Mouse (Mus musculus) mesoderm, embryonic 11.5 days (tissue): ENCODE measurements around the gene Rfx2.

Experiments
- DNase-seq: peaks from one replicate; pipeline ENCODE4 v3.0.0-alpha.2; 2012; ENCODE audit warnings: low read depth, low spot score

Rfx2 gene

DNA sequence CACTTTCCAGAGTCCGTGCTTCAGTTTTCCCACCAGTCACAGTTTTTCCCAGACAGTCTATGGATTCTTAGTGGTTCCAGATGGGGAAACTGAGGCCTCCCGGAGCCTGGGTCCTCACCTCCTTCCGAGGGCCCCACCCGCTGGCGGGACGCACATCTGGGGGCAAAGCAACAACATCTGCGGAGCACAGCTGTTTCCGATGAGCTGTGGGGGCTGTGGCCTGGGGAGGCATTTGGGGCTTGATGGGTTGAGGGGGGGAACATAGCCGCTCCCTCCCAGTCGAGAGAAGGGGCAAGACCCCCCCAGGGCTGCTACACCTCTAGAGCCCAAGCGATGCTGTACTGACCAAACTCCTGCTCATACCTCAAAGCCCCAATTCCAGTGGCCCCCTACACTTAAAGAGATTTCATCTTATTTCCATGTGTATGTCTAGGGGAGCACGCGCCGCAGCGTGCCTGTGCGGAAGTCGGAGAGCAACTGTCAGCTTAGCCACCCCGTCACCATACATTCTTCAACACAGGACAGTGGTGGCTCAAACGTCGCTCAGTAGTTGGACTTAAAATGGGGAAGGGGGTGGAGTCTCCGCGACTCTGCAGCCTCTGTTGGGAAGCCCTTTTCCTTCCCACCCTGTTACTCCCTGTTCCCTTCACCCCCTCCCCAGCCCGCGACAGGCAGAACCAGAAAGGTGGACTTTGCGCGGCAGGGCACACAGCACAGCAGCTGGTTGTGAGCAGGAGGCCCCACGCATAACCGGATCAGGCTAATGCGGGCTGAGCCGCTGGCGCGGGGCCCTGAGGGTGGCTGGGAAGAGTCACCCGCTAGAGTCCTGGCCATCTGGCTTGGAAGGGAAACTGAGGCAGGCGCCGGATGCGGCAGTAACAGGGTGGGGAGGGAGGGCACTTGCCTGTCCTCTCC lies 76.3 kb downstream of the Rfx2 start:
- DNase-seq = no peak

DNA sequence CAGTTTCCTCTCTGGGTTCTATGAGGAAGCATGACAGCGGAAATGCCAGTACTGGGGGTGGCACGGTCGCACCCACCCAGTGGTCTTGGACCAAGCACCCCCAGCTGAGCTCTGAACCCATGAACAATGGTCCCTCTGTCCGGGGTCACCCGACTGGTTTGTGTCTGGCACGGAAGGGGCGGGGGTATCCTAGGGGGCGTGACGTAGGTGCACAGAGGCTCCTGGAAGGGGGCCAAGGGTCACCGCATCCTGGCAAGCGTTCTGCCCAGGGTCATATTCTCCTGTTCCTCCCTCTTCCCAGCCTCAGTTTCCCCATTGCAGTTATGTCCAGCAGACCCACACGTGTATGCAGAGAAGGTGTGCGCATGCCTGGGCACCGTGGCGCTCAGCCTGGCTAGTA lies 77.4 kb downstream of the Rfx2 start:
- no peak for DNase-seq

DNA sequence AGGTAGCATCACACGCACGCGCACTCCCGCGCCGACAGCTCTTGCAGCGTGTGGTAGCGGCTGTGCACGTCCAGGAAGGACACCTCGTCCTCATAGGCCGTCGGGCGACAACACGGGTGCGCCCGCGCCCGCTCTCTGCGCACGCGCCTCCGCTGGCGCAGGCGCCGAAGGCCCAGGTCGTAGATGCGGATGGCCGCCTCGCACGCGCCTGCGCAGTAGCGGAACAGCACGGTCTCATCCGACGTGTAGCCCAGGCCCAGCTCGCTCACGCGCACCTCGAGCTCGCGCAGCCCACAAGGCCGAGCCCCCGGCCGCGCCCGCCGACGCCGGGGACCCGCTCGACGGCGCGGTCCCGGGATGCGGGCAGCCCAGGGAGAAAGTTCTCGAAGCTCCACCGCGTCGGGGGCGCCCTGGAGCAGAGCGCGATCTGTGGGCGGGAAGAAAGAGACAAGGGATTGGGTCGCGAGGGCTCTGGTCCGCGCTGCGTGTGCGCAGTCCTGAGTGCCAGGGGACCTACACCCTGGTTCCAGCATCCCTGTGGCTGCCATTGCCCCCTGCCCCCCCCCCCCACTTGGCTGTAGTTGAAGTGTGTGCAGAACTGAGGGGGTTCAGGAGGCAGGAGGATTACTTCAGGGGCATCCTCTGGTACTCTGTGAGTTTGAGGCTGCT lies 79.3 kb downstream of the Rfx2 start:
- peak; percentile 79 for DNase-seq

DNA sequence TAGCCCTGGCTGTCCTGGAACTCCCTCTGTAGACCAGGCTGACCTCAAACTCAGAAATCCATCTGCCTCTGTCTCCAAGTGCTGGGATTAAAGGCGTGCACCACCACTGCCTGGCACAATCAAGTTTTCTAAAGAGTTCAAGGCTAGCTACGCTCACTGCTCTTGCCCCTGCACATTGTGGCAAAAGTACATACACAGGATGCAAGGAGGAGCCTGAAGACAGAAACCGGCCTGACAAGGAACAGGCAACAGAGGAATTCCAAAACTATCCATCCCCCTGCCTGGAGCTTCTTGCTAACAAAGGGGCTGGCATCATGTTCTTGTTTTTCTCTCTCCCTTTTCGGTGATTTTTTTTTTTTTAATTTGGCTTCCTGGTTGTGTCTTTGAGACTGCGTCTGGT lies 86.6 kb downstream of the Rfx2 start:
- no peak for DNase-seq

DNA sequence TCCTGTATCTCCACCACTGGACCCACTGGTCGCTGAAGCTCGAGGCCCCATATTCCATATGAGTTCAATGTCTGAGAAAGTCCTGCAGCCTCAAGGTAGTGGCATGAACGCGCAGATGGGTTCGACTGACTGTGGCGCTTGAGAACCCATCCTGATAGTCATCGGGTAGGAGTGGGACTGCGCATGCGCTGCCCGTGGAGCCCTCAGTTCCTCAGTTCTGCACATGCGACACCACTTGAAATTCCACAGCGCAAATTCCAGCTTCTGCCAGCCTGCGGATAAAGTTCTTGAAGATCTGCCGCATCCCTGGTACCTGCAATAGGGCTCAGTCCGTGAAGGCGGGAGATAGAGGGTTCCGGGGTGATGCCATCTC lies 90.0 kb downstream of the Rfx2 start:
- no peak for DNase-seq

DNA sequence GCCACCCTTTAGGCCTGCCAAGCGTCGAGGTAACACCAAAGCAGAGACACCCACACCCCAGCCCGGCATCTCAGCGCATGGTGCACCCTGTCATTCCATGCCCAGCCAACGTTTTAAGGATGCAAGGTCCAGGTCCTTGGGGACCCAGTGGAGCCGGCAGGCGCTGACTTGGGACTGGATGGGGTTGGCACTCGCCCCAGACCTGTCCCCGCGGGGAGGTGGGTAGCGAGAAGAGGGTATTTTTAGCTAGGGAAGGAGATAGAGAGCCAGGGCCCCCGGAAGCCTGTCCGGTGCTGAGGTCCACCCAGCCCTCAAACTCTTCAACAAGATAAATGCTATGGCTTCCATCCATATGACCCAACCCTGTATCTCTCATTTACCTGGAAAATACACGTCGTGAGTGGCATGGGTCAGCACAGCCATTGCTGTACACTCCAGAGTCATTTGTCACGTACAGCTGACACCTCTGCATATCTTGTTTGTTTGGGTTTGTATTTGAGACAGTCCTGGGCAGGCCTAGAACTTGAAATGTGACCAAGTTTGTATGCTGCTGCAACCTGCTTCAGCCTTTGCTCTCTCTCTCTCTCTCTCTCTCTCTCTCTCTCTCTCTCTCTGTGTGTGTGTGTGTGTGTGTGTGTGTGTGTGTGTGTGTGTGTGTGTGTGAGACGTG lies 90.6 kb downstream of the Rfx2 start:
- DNase-seq = no peak

DNA sequence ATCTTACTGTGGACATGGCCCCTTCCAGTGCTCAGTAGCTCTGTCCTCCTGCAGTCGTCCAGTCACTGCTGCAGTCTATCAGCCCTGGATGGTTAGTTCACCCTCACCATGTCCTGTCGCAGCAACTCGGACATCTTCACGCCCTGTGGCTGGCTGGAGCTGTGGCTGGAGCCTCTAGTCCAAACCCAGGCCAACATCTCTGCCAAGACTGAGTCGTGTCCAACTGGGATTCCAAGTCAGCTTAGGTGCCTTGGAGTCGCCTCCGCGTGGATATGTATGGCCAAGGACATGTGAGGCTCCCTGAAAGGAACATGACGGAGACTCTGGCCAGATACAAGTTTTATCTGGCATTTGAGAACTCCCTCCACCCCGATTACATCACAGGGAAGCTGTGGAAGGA lies 92.6 kb downstream of the Rfx2 start:
- DNase-seq = no peak

DNA sequence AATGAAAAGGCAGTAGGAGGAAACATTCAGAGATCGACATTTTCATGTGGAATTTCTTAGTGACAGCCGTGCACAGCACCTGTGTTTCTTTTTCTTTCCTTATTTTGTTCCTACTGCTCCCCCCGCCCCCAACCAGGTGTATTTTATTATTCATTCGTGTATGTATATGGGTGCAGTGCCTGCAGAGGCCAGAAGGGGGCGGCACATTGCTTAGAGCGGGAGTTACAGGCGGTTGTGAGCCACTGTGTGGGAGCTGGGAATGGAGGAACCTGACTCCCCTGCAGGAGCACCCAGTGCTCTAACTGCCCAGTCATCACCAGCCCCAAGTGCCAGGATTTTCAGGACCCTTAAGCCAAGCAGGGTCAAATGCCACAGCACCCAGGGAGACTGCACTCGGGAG lies 94.3 kb downstream of the Rfx2 start:
- no peak for DNase-seq

DNA sequence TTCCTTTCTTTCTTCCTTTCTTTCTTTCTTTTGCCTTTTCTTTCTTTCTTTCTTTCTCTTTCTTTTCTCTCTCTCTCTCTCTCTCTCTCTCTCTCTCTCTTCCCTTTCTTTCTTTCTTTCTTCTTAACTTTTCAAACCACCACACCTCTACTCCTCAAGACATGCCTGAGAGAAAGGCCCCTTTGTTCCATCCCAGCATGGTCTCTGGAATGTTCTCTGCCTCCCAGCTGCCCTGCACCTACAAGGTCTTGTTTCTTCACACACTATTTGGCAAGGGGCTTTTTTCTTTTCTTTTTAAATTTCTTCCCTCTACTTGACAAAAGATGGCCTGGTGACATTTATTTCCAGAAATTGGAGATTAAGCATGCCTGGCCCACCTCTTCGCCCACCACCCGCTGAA lies 101.2 kb downstream of the Rfx2 start:
- DNase-seq = no peak

DNA sequence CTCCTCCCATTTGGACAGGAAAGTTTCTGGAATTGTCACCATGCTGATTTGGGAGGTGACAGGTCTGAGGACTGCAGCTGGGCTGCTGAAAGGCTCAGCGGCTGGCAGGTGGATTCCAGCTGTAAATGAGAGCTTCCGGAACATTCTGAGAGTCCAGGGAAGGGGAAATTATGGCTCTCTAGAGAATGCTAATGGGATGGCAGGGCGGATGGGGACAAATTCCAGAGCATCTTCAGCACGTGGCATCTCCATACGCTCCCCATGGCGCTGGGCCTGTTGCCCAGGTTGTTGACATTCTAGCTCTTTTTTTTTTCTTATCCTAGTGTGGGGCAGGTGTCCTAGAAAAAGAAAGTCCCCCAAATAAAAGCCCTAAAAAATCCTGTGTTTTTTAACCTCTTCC lies 101.7 kb downstream of the Rfx2 start:
- peak; percentile 48 for DNase-seq

DNA sequence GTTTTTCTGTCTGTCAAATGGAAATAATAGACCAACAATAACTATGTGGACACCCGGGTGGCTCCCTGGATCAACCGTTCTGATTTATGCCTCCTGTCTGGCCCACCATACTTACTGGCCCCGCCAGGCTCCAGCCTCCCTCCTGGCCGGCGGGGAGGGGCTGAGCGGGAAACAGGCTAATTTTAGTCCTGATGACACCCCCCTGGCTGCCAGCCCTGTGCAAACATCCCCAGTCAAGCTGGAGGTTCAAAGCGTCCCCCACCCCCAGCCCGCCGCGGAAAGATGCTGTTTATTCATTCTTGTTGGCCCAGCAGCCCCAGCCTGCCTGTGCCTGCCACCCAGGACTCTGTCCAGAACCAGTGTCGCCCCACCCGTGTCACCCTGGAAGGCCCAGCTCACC lies 102.7 kb downstream of the Rfx2 start:
- no peak for DNase-seq

DNA sequence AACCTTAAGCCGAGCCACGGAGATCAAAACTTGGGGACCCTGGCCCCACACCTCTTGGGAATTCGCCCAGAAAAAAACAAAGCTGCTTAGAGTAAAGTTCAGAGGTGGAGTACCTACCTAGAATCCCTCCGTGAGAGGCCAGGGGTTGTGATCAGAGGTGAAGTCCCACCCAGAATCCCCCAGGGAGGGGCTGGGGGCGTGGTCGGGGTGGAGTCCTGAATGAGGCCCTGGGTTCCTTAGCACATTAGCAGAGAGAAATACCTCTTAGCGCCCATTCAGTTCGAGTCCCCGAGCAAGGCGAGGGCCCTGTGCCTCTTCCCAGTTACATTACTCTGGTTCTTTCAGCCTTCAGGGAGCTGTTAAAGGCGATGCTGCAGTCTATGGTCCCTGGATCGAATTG lies 103.2 kb downstream of the Rfx2 start:
- no peak for DNase-seq

DNA sequence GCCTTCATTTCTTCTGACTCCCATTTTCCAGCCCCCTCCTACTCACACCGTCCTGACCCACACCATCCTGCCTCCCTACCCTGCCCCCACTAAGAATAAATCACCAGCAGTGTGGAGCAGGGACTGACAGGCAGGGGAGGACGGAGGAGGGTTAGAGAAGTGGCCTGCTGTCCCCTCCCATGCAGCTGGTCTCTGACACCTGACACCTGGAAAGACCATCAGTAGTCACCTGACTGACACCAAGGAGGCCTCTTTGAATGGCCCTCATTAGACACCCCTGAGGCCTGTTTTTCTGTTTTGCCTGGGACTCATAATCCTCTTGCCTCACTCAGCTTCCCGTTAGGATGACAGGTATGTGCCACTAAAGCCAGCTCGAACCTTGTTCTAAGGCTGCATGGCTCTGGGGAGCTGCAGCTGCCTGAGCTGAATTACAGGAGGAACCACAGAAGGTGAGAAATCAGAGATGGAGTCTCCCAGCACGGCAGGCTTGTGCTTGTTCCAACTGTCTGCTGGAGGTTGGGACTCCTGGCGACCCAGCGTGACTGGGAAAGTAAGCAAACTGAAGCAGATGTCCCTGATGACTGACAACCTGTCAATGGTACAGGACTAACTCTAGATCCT lies 103.7 kb downstream of the Rfx2 start:
- DNase-seq = peak; percentile 53
